Mouse (Mus musculus) cerebellum, postnatal 4 days (tissue): ENCODE measurements around the gene Gpr162.

ENCODE experiments used
- DNase-seq, 2 experiments: peaks; one replicate each; pipeline ENCODE4 v3.0.0; 2022; ENCODE audit warnings: low spot score in 2 of 2, mixed read lengths in 1 of 2

Gene Gpr162

DNA sequence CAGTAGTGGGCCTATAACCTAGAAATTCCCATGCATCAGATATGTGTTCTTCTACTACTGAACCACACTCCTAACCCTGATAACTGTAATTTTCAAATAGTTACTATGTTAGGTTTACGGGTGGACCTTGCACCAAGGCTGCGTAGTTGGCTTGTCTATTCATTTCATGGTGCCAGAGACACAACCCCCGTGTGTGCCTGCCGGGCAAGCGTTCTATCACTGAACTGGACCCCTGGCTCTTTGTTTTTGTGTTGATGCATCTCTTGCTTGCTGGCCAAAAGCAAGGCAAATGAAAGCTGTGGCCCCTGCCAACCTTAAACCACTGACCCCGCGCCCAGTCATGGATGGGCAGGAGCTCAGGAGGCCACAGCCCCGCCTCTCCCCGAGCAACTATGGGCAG, 18.0 kb upstream of the Gpr162 start:
- no peak for DNase-seq

GRCm38 (mm10) chr6:124879390-124879789, 15.6 kb upstream of the Gpr162 start:
- DNase-seq = no peak

- no peak for DNase-seq
Observed at GRCm38 (mm10) chr6:124874348-124874747, 10.6 kb upstream of the Gpr162 start.

DNA sequence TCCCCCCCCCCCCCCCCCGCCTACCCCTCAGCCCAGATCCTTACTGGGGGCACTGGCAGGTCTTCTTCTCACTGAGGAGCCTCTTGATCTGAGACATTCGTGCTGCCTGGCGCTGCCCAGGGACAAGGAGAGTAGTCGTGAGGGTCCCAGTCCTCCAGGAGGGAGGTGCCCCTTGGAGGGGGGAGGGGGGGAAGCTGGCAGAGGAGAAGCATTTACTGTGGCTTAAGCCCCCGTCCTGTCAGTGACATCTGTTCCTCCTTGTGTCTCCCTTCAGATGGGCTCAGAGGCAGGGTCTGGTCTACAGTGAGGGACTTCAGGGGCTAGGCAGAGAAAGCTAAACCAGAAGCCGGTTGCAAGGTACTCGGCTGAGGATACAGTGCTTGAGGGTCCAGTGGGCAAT, 2.8 kb upstream of the Gpr162 start:
- peak in 1 of 2 experiments; percentile 5 for DNase-seq

DNA sequence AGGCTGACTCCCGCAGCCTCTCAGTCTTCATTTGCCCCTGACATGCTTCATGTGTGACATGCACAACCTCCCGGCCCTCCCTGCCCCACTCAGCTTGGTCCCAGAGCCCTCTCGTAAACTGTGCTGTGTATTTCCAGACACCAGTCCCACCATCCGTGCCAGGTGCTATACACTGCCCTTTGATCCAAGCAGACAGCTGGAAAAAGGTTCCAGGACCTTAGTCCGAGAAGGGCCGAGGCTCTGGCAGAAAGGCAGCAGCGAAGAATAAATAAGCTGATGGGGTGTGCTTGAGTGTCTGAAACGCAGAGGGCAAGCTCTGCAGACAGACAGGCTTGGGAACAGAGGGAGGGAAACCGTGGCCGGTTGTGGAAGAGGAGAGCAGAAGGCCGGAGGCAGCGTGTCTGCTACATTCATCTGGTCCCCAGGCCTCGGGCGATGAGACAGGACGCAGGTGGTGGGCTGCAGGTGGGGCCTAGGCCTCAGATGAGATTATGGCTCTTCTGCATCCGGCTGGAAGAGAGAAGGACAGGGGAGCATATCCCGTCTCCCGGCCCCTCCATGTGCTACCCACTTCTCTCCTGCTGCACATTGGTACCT, 2.1 kb upstream of the Gpr162 start:
- peak in 1 of 2 experiments; percentile 49 for DNase-seq

- no peak for DNase-seq
Observed at GRCm38 (mm10) chr6:124863125-124863657, 592 bp downstream of the Gpr162 start.

DNA sequence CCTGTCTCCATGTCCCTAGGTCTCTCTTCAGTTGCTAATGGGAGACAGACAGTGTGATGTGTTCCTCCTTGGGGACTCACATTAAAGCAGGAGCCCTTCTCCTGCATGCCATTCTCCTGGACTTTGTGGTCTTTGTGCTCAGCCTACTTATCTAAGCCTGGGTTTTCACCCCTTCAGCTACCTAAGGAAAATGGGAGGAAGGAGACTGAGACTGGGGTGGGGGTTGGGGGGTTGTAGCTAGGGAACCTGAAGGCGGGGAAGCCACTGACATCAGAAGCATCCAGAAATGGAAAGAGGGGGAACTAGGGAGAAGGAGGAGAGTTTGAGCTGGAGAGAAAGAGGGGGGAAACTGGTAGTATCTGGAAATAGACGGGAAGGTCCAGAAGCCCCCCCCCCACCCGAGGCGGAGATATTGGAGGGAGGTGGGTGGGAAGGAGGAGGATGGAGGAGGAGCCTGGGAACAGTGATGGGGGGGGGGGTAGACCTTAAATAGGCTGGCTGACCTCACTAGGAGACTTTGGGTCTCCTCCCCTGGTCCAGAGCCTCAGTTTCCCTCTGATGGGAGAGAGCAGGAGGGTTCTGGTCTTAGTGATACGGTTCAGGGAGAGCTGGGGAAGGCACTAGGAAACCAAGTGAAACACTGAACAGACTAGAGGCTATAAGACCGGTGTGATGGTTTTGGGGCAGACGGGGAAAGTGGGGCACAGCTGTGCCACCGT, 1.2 kb downstream of the Gpr162 start:
- no peak for DNase-seq

DNA sequence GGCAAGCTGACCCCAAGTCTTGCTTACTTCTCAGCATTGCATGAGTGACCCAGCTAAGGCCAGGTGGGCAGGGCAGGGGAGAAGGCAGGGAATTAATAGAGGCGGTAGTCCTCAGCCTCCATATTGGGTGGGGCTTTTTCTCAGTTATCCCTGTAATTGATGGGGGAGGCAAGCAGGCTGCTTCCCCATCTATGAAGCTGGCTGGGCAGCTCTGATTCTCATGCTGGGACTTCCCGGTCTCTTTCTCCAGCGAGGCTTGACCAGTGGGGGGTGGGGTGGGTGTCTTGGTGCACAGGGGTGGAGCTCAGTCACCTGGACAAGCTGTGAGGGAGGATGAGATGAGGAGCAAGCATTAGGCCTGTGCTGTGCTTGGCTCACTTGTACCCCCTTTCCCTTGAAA, 2.0 kb downstream of the Gpr162 start:
- DNase-seq = no peak

DNA sequence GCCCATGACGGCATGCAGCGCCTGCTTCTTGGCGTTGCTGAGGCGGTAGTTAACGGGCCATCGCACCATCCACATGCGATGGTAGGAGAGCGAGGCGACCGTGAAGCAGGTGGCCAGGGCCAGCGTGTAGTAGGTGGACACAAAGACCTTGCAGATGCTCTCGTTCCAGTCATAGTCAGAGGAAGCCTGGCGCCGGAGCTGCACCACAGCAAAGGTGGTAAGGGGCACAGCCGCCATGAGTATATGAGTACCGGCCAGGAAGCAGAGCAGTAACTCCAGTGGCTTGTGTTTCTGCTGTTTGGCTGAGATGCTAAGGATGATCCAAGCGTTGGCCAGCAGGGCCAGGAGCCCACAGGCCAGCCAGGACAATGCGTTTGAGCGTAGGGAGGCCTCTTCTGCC, 2.5 kb downstream of the Gpr162 start:
- DNase-seq = no peak

GRCm38 (mm10) chr6:124860511-124860910, 3.3 kb downstream of the Gpr162 start:
- DNase-seq = no peak

- DNase-seq = peak; percentile 92 to 94
Observed at GRCm38 (mm10) chr6:124859725-124860124, 4.1 kb downstream of the Gpr162 start.

- no peak for DNase-seq
Observed at GRCm38 (mm10) chr6:124858561-124859318, 5.0 kb downstream of the Gpr162 start.

DNA sequence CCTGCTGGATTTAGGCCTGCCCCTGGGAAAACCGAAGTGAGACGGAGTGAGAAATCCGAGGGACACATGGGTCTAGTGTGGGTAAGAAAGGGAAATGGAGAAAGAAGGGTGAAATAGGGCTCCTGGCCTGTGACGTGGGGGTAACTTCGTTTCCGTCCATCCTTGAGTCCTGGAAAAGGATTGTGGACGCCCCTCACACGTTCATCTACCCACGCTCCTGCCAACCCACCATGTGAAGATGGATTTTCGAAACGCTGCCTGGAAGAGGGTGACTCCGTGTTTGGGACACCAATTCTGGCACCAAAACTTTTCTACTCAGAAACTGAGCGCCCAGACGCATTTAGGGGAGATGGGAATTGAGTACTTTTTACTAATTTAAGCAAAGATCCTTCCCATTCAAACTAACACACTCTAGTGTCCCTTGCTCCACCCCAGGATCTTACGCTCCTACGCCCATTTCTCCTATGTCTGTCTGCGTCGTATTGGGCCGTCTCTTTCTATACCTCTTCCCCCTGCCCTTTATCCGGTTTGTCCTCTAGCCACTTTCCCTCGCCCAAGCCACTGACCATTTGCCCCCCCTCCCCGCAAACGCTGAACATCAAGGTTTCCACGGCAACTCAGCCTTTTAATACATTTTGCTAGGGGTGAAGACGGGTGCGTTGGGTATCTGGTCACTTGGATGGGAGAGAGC, 5.8 kb downstream of the Gpr162 start:
- no peak for DNase-seq

GRCm38 (mm10) chr6:124856916-124857839, 6.6 kb downstream of the Gpr162 start, which contains the start of gene P3h3:
Gene P3h3 (minus strand): TSS chr6:124857752.
- DNase-seq = peak; percentile 72 to 90

GRCm38 (mm10) chr6:124856321-124856720, 7.5 kb downstream of the Gpr162 start:
- DNase-seq = peak in 1 of 2 experiments; percentile 61

DNA sequence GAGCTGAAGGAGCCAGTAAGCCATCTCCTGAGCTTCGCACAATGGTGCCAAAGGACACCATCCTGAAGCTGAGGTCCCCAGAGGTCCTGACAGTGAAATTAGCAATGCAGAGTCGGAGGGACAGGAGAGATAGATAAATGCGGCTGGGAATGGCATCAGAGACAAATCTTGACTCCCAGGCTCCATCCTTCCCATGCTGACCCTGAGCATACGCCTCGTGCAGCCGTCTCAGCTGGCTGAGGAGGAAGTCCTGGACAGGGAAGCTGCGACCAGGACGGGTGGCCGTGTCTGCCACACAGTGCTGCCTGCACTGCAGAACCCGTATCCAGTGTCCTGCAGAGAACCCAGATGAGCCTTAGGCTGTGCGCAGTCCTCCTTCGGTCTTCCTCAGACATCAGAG, 9.1 kb downstream of the Gpr162 start:
- DNase-seq = no peak

DNA sequence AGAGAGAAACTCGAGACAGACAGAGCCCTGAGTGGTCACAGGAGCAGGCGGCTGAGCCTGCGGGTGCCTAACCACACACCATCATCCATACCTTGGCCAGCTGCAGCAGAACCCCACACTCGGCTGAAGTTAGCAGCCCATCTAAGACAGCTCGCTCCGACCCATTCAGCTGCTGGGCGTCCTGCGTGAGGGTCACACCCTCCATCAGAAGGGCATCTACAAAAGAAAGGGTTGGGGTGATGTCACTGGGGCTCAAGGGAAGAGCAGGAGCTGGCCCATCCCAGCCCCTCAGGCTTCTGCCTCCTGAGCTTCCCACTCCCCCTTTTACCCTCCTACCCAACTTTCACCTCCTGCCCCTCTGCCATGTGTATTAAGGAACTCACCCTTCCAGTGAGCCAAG, 13.2 kb downstream of the Gpr162 start:
- no peak for DNase-seq

- DNase-seq = peak; percentile 97 to 99
Observed at GRCm38 (mm10) chr6:124847305-124847704, 16.5 kb downstream of the Gpr162 start.

- DNase-seq = no peak
Observed at GRCm38 (mm10) chr6:124840241-124841167, 23.3 kb downstream of the Gpr162 start, which contains the start of gene Gnb3. Gene Gnb3 (minus strand): TSS chr6:124840275.

DNA sequence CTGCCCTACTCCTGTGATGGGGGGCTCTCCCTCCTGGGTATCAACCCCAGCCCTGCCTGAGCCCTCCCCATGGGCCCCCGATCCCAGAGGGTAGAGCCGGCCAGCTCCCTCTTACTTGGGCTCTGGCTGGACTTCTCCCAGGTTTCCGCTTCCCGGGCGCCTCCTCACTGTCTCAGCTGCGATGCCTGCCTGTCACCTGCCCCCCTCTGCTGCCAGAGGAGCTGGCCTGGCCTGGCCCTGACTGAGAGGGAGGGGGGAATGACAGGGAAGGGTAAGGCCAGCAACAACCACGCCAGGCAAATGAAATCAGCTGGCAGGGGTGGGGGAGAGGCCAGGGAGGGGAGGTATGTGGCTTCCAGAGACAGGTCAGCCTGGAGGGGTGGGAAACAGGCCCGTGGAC, 24.0 kb downstream of the Gpr162 start:
- DNase-seq = no peak
